Mouse (Mus musculus) midbrain, embryonic 11.5 days (tissue): ENCODE results near the gene St6galnac3. TPM values are rescaled to one million over a fixed set of nuclear protein-coding genes. Genes with fewer than 3 reads are reported as not detected.
"Not testable (repeated sequence)": the region's sequence is repeated elsewhere in the genome, so short reads cannot be mapped to it uniquely, and the experiment has no call there.

ENCODE experiments used
- ATAC-seq: fragments of 200-750 bp; cut with Nextera tagmentation; 2 replicates; pipeline ENCODE4 v1.8.0; 2017; ENCODE audit warnings: moderate TSS enrichment, moderate library complexity; ENCODE audit not compliant: low FRiP score
- DNase-seq: peaks from one replicate; pipeline ENCODE4 v3.0.0; 2015; ENCODE audit warnings: low spot score; ENCODE audit errors: missing footprints
- H3K27ac ChIP-seq: fragments of 300-500 bp; sonication (generic); 2 replicates; pipeline ENCODE4 v1.5.1; 2014; ENCODE audit warnings: low read depth, low read length
- H3K27me3 ChIP-seq: fragments of 300-500 bp; sonication (generic); 2 replicates; pipeline ENCODE4 v1.6.1; 2014; ENCODE audit warnings: mild to moderate bottlenecking, low read length, moderate library complexity, mixed read lengths; ENCODE audit not compliant: control insufficient read depth, insufficient read depth
- H3K36me3 ChIP-seq: fragments of 300-500 bp; sonication (generic); 2 replicates; pipeline ENCODE4 v1.6.1; 2014; ENCODE audit warnings: mild to moderate bottlenecking, low read length, moderate library complexity, mixed read lengths; ENCODE audit not compliant: control insufficient read depth, insufficient read depth
- H3K4me1 ChIP-seq: fragments of 300-500 bp; sonication (generic); 2 replicates; pipeline ENCODE4 v1.6.1; 2014; ENCODE audit warnings: low read length; ENCODE audit not compliant: control insufficient read depth, insufficient read depth
- H3K4me2 ChIP-seq: fragments of 300-500 bp; sonication (generic); 2 replicates; pipeline ENCODE4 v1.6.1; 2014; ENCODE audit warnings: mild to moderate bottlenecking, moderate library complexity
- H3K4me3 ChIP-seq: fragments of 300-500 bp; sonication (generic); 2 replicates; pipeline ENCODE4 v1.5.1; 2014; ENCODE audit warnings: low read depth, low read length
- H3K9ac ChIP-seq: fragments of 300-500 bp; sonication (generic); 2 replicates; pipeline ENCODE4 v1.6.1; 2014; ENCODE audit warnings: low read length
- H3K9me3 ChIP-seq: fragments of 300-500 bp; sonication (generic); 2 replicates; pipeline ENCODE4 v1.6.1; 2016; ENCODE audit warnings: low read length; ENCODE audit not compliant: control insufficient read depth
- WGBS: fragments of 180-500 bp; shearing (Covaris S2); extraction: QIAGEN DNeasy Blood & Tissue Kit; methylation state at CpG from one replicate; pipeline ENCODE4 v1.1.7; 2014; 5-methylcytosine and 5-hydroxymethylcytosine counted together
- polyA plus RNA-seq: library from polyadenylated mRNA; unstranded; fragments of >200 nt; fragmentation: Nextera tagmentation; extraction: Ambion mirVana; gene quantifications from 2 replicates; pipeline ENCODE4 v1.2.1, GENCODE M21; 2014

St6galnac3 gene
- polyA plus RNA-seq, 1 experiment from 2014 or later: 35.7 TPM

DNA sequence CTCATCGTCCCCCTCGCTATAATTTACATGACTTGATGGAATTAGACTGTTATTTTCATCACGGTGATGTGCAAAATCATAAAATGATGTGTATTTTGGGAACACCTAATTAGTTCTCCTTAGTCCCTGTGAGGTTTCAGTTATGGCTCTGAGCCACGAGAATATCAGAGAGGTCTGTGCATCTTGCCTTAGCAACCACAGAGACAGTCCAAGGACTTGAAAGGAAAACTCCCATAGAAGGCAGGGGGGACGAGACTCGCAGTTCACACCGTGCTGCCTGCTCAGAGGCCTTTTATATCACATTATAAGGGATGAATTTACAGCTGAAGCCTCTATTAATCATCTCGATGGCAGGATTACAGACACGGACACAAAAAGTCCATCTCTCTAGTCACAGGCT is 327.2 kb downstream of the St6galnac3 start:
- DNase-seq (no peak), ATAC-seq (no peak)
- no peaks in the 10 kb centered on the region for H3K27me3 ChIP-seq
- no peak overlapping the region for H3K27ac ChIP-seq
- H3K4me1 ChIP-seq: no peaks in the 10 kb centered on the region
- no peak overlapping the region for H3K9ac ChIP-seq
- no peak overlapping the region for H3K4me3 ChIP-seq
- no peak overlapping the region for H3K4me2 ChIP-seq
- no peaks in the 10 kb centered on the region for H3K9me3 ChIP-seq
- H3K36me3 ChIP-seq: no peaks in the 10 kb centered on the region
- 87% methylated on average over 9 of the region's 9 CpGs for WGBS

DNA sequence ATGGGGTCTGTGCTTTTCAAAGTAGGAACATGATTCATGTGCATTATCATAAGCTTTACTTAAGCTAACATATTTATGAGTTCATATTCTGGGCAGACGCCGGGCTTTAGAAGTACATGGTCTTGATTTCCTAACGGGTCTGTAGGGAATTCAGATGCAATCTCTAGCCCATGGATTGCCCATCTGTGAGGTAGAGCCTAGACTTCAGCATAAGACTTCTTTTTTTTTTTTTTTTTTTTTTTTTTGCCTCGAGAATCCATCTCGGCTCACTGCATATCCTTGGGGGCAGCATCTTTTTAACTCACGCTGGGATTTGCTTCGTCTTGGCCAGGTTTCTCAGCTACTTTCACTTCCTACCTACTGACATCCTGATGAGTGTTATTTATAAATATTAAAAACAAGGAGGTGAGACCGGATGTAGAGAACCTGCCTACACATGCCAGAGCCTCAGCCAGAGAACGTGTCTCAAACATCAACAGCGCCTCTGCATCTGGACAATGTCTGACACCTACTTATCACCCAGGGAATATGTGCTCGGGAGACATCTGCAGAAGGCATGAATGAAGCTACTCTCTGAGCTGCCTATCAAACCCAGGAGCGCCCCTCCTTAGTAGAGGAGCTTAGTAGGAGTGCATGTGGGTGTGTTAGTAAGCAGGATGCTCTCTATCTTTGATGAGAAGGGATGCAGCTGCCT is 328.5 kb downstream of the St6galnac3 start:
- no peaks in the 10 kb centered on the region for H3K36me3 ChIP-seq
- no peak overlapping the region for H3K27ac ChIP-seq
- no peak overlapping the region for H3K9ac ChIP-seq
- no peaks in the 10 kb centered on the region for H3K27me3 ChIP-seq
- DNase-seq: no peak
- no peak for ATAC-seq
- no peak overlapping the region for H3K4me2 ChIP-seq
- no peaks in the 10 kb centered on the region for H3K4me1 ChIP-seq
- H3K9me3 ChIP-seq: no peaks in the 10 kb centered on the region
- no peak overlapping the region for H3K4me3 ChIP-seq
- WGBS: 83% methylated on average over 12 of the region's 12 CpGs

DNA sequence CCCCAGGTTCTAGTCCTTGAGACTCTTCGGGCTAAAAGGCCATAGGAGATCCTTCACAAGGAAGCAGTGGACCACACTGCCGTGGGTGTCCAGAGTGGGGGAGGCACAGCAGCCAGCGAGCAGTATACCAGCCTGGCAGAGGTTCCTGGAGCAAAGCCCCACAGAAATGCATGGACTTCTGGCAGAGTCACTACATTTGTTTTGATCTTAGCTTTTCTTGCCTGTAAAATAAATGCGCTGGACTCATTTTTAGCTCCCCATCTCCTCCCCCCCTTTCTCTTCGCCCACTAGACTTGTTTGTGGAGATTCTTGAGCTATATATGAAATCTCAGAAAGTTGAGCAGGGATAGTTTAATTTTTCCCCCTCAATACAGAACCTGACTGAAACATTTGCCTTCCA is 329.6 kb downstream of the St6galnac3 start:
- H3K9ac ChIP-seq: no peak overlapping the region
- WGBS: 95% methylated on average over 5 of the region's 5 CpGs
- H3K4me1 ChIP-seq: no peaks in the 10 kb centered on the region
- H3K27me3 ChIP-seq: no peaks in the 10 kb centered on the region
- H3K4me2 ChIP-seq: no peak overlapping the region
- H3K9me3 ChIP-seq: no peaks in the 10 kb centered on the region
- H3K36me3 ChIP-seq: no peaks in the 10 kb centered on the region
- ATAC-seq (no peak), DNase-seq (no peak)
- no peak overlapping the region for H3K4me3 ChIP-seq
- H3K27ac ChIP-seq: no peak overlapping the region

DNA sequence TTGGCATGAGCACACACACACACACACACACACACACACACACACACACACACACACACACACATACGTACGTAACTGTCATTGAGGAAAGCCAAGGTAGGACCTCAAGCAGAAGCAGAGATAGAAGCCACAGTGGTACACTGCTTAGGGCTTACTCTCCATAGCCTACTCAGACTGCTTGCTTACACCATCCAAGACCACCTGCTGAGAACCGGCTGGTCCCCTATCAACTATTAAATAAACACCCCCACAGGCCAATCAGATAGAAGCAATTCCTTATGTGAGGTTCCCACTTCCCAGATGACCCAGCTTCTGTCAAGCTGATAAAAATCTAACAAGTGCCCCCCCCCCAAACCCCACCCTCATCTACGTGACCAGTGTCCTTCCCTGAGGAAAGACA is 330.2 kb downstream of the St6galnac3 start:
- H3K36me3 ChIP-seq: no peaks in the 10 kb centered on the region
- no peak overlapping the region for H3K27ac ChIP-seq
- H3K4me1 ChIP-seq: no peaks in the 10 kb centered on the region
- no peak overlapping the region for H3K9ac ChIP-seq
- no peaks in the 10 kb centered on the region for H3K27me3 ChIP-seq
- H3K9me3 ChIP-seq: no peaks in the 10 kb centered on the region
- WGBS: 89% methylated on average over 4 of the region's 4 CpGs
- no peak for ATAC-seq
- no peak overlapping the region for H3K4me3 ChIP-seq
- no peak overlapping the region for H3K4me2 ChIP-seq
- no peak for DNase-seq

DNA sequence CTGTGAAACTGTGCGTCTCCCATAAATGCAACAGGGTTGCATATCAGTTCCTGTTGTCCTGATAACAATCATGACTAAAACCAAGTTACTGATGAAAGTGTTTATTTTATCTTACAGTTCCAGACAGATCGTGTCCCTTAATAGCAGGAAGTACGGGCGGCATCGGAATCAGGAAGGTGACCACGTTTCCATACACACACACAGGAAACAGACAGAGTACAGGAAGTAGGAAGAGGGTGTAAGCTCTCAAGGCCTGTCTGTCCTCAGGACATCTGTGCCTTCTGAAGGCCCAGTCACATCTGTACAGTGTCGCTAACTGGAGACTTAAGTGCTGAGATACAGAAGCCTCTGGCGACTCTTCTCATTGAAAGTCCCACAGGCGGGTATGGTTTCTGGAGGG is 330.8 kb downstream of the St6galnac3 start:
- H3K27me3 ChIP-seq: no peaks in the 10 kb centered on the region
- H3K9me3 ChIP-seq: no peaks in the 10 kb centered on the region
- H3K27ac ChIP-seq: no peak overlapping the region
- ATAC-seq: no peak
- H3K4me1 ChIP-seq: no peaks in the 10 kb centered on the region
- no peak for DNase-seq
- H3K36me3 ChIP-seq: no peaks in the 10 kb centered on the region
- no peak overlapping the region for H3K4me2 ChIP-seq
- H3K9ac ChIP-seq: no peak overlapping the region
- 90% methylated on average over 9 of the region's 9 CpGs for WGBS
- H3K4me3 ChIP-seq: no peak overlapping the region

DNA sequence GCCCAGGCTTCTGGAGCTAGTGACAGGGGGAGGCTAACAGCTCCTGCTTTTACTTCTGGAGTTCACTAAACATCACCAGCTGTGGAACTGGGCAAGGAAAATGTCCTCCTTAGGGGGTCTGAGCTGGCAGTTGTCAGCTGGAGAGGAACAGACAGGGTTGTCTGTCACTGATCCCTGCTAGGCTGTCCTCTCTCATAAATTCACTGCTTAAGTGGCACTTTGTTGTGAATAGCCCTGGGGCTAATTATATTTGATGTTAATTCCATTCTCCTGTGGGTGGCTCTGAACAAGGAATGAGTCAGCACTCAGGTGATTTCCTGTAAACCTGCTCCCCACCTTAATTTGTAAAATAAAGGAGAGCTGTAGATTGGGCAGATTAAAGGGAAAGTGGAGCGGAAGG is 333.5 kb downstream of the St6galnac3 start:
- not testable (repeated sequence) for ATAC-seq, H3K4me3 ChIP-seq, H3K9me3 ChIP-seq, H3K27me3 ChIP-seq, DNase-seq, H3K4me1 ChIP-seq, H3K9ac ChIP-seq, H3K4me2 ChIP-seq, H3K27ac ChIP-seq, H3K36me3 ChIP-seq
- 88% methylated on average over 1 of the region's 1 CpGs for WGBS

DNA sequence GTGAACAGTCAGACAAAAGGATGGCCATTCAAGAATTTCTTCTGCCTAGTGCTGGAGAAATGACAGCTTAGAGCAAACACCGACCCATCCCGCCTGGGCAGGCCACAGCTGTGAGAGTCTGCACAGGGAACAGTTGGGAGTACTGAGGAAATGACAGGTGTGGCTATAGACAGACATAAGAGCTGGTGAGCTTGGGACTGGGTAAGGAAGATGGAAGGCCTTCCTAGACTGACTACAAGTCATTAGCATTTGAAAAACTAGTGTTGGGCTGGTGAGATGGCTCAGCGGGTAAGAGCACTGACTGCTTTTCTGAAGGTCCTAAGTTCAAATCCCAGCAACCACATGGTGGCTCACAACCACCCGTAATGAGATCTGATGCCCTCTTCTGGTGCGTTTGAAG is 340.3 kb downstream of the St6galnac3 start:
- not testable (repeated sequence) for ATAC-seq, H3K9ac ChIP-seq, H3K27me3 ChIP-seq, H3K36me3 ChIP-seq, DNase-seq, H3K4me3 ChIP-seq, H3K9me3 ChIP-seq, H3K4me2 ChIP-seq, H3K4me1 ChIP-seq, H3K27ac ChIP-seq
- WGBS: 82% methylated on average over 5 of the region's 5 CpGs

DNA sequence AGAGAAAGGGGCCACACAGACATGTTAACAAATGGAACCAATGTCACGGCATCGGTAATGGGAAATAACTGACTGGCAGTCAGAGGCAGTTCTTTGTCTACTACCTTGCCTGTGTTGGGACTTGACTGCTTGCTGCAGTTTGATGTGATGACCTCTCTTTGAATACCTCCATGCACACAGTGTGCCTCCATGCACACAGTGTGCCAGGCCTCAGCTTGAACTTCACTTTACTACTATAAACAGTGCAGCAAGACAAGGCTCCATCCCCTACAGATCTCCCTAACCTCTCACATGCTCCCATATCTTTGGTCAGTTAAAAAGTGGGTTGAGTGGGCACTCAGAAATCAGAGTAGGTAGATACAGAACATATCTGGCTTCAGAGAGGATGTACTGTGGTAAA is 341.3 kb downstream of the St6galnac3 start:
- H3K4me2 ChIP-seq: no peak overlapping the region

DNA sequence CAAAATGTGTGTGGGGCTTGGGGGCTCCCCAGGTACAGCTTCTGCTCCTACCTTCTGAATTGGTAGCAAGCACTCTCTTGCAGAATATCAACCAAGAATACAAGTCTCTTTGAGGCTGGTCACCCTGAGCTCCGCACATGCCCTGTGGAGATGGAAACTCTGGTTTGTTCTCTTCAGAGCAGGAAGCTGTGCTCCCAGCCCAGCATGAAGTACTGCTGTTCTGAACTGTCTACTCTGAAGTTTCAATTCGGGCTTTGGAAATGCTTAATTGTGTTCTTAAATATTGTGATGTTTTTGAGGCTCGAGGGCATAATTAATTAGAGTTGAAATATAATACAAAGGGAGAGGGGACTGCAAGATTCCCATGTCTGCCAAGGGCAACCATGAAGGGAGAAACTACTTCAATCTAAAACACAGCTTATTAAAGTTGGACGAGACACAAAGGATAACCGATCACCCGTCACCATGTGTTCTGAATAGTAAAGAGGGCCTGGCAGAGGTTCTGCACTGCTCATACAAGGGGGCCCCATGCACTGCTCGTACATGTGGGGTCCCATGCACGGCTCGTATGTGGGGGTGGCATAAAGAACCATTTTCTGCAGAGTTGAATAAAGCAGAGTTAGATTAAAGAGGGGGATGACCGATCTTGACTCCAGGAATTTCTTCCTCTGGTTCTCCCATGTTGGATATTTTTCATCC is 359.8 kb downstream of the St6galnac3 start:
- Histone ChIP-seq H3K9me3 (no peaks in the 10 kb centered on the region), H3K4me3 (no peak overlapping the region), H3K4me1 (no peaks in the 10 kb centered on the region), H3K27me3 (no peaks in the 10 kb centered on the region), H3K27ac (no peak overlapping the region), H3K9ac (no peak overlapping the region), H3K4me2 (no peak overlapping the region), H3K36me3 (no peaks in the 10 kb centered on the region)
- peak; percentile 54 for DNase-seq
- ATAC-seq: no peak
- 67% methylated on average over 10 of the region's 10 CpGs for WGBS

More for the DNA sequence above, 341.3 kb downstream of the St6galnac3 start:
- Histone ChIP-seq H3K27ac (no peak overlapping the region), H3K9ac (no peak overlapping the region), H3K9me3 (no peaks in the 10 kb centered on the region), H3K27me3 (no peaks in the 10 kb centered on the region), H3K4me1 (no peaks in the 10 kb centered on the region), H3K4me3 (no peak overlapping the region), H3K36me3 (no peaks in the 10 kb centered on the region)
- no peak for ATAC-seq
- no peak for DNase-seq
- WGBS: 94% methylated on average over 2 of the region's 2 CpGs
